Mouse (Mus musculus) left cerebral cortex, postnatal 25 days (tissue): ENCODE measurements at regions not wholly inside any gene's neighbourhood (a gene's known extent, or its start where the extent isn't known, plus 50 kb on each side); places are given as distances from the start of the nearest gene placed in this dataset.

Source experiments
- DNase-seq, 2 experiments: peaks; one replicate each; pipeline ENCODE4 v3.0.0; 2022; ENCODE audit warnings: low spot score in 2 of 2, mixed read lengths in 1 of 2
- intact Hi-C: fragments of 180-260 bp; cut with DNase I; formaldehyde crosslinking; loops from one replicate; pipeline ENCODE4 v1.15.1; 2025

- DNase-seq = no peak
- intact Hi-C loops = no loop called here
These were observed 83.6 kb upstream of the Ngf start for GRCm38 (mm10) chr3:102386091-102386490.

DNA sequence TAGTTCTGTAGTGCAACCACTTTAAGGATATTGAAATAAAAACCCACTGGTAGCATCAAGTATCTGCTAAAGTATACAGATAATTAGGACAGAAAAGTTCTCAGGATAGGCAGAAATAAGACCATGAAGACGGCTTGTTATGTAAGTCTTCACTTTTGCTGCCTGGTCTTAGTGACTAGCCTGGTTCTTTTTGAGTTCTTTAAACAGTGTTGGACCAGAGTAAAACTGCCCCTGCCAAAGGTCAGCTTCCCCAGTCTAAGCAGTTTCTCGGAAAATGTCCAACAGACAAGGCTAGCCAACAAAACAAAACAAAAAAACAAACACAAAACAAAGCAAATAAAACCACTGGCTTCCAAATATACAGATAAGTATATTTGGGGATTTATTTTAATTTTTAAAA is 85.1 kb upstream of the Ngf start:
- intact Hi-C loops = no loop called here
- DNase-seq = no peak

DNA sequence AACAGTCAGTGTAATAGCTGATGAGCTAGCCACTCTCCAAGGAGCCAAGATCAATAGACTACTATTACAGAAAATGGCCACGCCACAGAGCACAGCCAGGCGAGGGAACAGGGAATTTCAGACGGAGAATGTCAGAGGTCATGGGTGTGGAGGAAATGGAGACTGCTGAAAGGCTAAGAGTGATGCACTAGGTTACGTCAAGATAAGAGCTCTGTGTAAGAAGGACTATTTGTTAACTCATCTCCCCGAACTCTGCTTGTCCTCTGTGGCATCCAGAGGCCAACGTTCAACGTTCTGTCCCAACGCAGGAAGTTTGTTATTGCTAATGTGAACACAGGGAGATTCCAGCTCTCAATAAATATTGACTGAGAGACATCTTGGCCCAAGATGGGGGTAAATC is 86.0 kb upstream of the Ngf start:
- intact Hi-C loops = no loop called here
- no peak for DNase-seq

DNA sequence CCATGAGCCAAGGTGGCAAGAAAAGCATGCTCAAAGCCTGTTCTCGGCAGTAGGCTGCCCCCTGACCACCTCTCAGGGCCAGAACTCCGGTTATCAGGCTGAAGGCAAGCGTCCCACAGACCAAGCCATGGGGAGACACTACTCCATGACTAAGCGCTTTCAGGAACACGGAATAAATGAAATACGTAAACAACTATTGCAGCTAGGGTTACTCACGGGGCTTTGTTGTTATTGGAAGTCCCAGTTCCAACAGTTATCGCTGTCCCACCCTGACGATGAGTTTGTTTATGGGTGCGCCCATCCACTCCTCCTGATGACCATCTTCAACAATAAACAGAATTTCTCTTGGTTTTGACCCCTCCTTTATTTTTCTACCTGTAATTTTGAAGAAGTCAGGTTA is 88.0 kb upstream of the Ngf start:
- DNase-seq = no peak
- intact Hi-C loops = no loop called here

DNA sequence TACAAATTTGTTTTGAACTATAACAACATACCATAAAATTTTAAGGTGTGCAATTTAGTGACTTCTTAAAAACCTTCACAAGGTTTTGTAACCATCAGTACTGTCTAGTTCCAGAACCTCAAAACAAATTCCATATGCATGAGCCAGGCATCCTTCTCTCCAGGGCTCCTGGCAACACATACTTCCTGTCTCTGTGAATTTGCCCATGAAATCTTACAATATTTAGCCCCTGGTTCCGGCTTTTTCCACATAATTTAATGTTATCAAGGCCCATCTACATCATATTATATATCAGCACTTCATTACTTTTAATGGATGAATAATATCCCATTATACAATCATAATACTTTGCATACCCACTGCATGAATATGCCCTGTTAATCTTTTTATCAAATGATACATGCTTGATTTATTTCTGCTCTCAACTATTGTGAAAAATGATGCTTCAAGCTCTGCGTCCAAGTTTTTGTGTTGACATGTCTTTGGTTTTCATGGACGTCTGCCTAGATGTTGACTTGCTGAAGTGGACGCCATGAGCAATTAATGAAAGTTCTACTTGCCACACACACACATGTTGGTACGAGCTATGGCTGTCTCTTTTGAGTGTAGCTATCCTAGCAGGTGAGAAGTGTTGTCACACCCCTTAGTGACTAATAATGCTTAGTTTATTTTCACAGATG is 95.2 kb upstream of the Ngf start:
- no peak for DNase-seq
- intact Hi-C loops = no loop called here

DNA sequence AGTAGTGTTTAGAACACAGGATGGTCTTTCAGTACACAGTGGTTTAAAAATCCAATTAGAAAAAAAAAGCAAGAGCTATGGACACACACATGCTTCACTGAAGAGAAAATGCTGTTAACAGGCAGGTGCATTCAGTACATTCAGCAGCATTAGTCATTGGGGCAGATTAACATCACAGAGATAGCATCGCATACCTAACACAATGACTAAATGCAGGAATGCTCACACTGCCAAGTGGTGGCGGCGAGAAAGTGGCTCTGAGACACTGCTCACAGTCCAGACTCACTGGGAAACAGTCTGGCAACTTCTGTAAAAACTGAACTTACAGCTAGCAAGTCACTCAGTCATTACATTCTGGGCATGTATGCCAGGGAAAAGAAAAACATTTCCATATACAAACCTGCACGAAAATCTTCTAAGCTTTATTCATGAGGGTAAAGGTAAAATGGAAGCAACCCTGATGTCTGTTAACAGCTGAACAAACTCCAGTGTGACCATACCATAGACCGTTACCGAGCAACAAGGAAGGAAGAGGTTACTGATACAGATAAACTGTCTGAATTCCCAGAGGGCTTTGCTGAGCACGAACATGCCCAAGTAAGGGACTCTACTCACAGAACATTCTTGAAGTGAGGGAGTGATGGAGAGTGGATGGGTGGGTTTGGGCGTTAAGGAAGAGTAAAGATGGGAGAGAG is 97.4 kb upstream of the Ngf start:
- intact Hi-C loops = no loop called here
- DNase-seq = peak in 1 of 2 experiments; percentile 55

DNA sequence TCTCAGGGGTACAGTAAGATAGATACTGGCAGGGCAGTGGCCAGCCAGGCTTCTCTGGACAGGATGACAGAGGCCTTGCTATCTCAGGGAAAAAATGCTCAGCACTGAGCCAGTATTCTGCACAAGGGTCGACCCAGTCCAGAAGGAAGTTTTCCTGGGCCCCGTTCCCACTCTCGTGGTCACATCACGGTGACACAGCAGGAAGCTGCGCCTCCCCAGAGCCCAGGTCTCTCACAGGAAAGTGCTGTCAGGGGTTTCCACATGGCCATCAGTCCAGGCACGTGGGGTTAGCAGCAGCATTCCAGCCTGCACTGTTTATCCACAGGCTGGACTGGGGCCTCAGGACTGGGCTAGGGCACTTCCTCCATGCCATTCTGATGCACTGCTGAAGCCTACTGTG is 103.5 kb upstream of the Ngf start:
- intact Hi-C loops = no loop called here
- no peak for DNase-seq

DNA sequence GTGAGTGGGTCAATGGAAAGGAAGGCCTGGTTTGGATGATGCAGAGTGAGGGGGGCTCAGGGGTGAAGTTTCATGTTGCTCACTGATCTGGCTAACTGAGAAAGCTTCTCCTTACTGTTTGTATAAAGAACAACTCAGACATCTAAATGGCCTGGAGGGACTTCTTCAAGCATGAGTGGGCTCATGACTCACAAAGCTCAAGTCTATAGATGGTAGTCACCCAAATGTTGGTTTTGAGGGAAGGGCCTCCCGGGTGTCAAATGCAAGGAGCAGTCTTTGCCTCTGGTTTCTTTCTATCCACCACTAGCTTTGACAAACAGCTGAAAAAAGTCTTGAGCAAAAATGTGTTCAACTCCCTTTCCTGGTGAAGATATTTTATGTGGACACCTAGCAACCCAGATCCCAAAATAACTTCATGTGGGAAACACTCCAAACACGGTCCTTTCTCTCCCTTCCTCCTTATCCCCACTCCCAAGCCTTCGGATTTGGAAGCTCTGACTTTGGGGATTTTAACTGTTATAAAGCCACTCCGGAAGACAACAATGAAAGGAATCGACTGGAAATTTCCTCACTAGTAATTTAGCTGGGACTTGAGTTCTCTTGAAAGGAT is 105.3 kb upstream of the Ngf start:
- DNase-seq = peak in 1 of 2 experiments; percentile 60
- intact Hi-C loops = no loop called here

DNA sequence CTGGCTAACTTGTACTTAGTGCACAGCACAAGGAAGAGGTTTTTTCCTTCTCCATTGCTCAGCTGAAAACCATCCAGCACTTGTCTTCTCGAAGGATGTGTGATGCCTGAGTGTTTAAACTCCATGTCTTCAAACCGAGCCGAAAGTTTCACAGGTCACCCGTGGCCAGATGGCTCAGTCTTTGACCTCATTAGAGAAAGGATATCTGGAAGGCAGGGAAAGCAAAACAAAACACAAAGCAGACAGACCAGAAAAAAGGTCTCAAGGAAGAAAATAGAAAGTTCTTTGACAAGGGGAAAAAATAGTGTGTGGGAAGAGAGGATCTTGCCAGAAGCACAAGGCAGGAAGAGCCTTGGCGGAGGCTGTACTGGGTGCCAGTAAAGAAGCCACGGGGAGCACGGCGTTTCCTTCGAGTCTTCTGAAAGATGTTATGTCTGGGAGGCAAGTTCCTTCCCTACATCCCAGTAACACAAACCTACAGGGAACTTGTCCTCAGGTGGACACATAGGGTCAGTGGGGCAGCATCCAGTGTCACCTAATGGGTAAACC is 108.9 kb upstream of the Ngf start:
- peak in 1 of 2 experiments; percentile 60 for DNase-seq

GRCm38 (mm10) chr3:102358801-102359200 is 110.9 kb upstream of the Ngf start:
- DNase-seq = no peak
- intact Hi-C loops = no loop called here

More for the DNA sequence above, 108.9 kb upstream of the Ngf start:
- intact Hi-C loops = no loop called here

- intact Hi-C loops = no loop called here
- DNase-seq = no peak
These were observed 112.6 kb upstream of the Ngf start for GRCm38 (mm10) chr3:102357062-102357610.

DNA sequence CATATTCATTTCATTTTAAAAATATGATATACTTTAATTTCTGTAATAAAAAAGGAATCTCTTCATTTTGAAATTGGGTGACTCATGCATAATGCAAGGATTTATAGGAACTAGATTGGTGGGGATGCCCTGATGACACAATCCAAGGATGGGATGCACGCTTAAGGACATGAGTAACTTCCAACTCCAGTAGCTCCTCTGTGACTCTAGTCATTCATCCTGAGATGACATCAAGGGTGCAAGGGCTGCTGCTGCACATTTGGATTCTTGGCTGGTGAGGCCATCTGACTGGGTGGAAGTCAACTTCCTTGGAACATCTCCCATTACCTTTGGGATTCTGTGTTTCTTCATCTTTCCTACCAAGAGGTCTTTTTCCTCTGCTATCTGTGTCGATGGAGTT is 114.4 kb upstream of the Ngf start:
- intact Hi-C loops = no loop called here
- no peak for DNase-seq

- no peak for DNase-seq
- intact Hi-C loops = no loop called here
These were observed 114.9 kb upstream of the Ngf start for GRCm38 (mm10) chr3:102354771-102355170.

DNA sequence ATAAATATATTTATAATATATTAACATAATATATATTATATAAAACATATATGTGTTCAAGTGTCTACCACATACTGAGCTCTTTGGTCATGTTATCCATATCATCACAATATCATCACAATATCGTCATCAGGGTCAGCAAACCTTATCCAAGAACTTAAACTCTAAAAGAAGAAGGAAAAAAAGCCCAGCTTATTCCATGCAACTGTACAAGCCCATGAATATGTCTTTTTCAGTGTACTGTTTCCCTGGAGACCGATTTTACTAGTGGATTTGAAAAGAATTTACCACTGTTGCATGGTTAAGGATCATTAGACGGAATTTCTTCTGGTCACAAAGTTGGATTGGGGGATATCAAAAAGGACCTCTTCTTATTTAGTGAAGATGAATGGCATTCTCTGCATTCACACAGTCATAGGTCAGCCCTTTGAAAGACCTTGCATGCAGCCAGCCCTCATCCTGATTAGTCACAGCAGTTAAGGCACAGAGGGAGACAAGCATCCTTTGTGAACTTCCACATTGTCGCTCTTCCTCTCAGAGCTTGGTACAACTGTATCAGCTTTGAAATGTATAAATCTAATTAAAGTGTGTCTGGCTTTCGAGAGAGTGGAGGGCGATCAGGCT is 116.3 kb upstream of the Ngf start:
- intact Hi-C loops = no loop called here
- no peak for DNase-seq

DNA sequence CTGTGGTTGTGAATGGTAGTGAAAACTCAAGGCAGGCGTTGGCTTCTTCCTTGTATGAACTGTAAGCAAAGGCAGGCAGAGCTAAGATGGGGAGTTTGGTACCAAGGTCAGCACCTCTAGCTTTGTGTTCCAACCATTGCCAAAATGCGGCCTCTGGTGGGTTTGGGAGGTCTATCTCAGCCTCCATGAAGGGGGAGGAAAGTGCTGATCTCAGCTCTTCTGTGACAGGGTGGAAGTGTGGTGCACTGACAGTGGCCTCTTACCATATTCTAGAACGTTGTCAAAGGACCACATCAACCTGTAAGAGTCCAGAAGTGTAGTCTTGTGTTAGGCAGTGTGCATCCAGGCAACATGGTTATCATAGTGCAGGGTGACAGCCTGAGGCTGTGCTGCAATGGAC is 123.6 kb upstream of the Ngf start:
- DNase-seq = no peak
- intact Hi-C loops = no loop called here

GRCm38 (mm10) chr3:102345291-102345690 is 124.4 kb upstream of the Ngf start:
- DNase-seq = no peak
- intact Hi-C loops = no loop called here

GRCm38 (mm10) chr3:102340731-102341130 is 129.0 kb upstream of the Ngf start:
- DNase-seq = no peak
- intact Hi-C loops = no loop called here

GRCm38 (mm10) chr3:102337881-102338280 is 131.8 kb upstream of the Ngf start:
- intact Hi-C loops = loop anchor here (10.0 kb wide), 1 partner anchor 127 kb away; the partner anchor contains the start of gene Ngf
- no peak for DNase-seq

DNA sequence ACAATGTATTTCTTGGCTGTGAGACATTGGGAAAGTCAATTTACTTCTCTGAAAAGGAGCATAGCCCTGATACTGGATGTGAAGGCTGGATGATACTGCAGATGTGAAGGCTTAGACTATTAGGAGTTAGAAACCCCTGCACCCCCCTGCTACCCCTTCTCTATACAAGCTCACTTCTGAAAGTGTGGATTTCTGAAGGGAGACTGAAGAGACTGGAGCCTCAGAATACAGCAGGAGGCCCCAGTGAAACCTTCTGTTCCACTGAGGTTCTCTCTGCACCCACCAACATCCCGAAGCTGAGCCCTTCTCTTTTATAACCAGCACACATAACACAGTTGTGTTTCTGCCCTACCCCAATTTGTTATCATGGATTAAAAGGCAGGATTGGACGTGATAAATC is 131.7 kb upstream of the Vangl1 start:
- DNase-seq = no peak
- intact Hi-C loops = loop anchor here (10.0 kb wide), 1 partner anchor 129 kb away; the partner anchor contains the start of gene Ngf

DNA sequence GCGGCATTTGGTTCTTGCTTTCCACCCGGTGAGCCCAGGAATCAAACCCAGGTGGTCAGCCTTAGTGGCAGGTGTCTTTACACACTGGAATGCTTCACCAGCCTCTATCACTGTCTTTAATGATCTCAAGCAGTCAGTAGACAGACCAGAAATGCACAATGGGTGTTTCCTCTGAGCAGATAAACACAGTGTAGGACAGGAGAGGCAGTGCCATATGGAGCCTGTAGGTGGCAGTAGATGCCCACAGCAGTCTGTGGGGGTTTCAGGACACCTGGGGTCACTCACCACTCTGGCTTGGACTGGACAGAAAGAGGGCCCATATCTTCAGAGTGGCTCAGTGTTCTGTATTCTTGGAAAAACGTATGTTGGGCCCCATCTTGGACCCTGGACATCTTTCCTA is 130.7 kb upstream of the Vangl1 start:
- intact Hi-C loops = loop anchor here (2.0 to 10.0 kb wide), 2 partner anchors 130 to 358 kb away; partner anchors contain the start of gene Ngf
- DNase-seq = peak in 1 of 2 experiments; percentile 41
